Mouse (Mus musculus): ENCODE data around the gene Dhcr24.

Gene Dhcr24

DNA sequence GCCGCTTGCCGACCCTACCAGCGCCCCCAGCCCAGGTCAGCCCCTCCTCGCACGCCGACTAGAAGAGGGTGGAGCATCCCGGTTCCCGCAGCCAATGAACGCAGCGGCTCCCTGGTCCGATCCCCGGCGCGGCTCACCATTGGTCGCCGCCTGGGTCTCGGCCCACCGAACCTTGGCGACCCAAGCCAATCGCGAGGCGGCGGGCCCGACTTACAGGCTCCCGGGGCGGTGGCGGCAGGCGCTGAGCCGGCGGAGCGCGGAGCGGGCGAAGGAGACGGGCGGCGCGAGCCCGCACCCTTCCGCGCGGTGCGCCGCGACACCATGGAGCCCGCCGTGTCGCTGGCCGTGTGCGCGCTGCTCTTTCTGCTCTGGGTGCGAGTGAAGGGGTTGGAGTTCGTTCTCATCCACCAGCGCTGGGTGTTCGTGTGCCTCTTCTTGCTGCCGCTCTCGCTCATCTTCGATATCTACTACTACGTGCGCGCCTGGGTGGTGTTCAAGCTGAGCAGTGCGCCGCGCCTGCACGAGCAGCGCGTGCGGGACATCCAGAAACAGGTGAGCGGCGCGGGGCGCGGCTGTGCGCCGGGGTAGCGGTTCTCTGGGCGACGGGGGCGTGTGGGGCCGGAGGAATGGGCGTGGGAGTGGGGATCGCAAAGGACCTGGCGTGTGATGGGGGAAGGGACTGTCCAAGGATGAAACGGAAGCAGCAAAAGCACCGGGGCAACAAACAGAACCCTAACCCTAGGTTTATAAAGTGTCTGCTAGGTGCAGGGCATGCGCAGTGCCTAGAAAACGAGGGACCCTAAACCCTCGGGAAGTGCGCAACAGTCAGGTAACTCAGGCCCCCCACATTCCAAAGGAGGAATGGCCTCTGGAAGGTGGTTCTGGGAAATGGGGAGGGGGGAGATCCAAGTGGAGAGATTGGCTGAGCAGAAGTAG, at the start of gene Dhcr24:
Gene Dhcr24, plus strand, starts transcription at position 193 of the 936 bp plus-strand sequence.
- peak; percentile 79 to 88 for DNase-seq (ENCODE audit: low spot score in 2 of 2)

GRCm38 (mm10) chr4:106514606-106515005, 46.2 kb upstream of the Dhcr24 start:
- no peak for DNase-seq (ENCODE audit: low spot score in 2 of 2)

GRCm38 (mm10) chr4:106522547-106522946, 38.3 kb upstream of the Dhcr24 start:
- no peak for DNase-seq (ENCODE audit: low spot score in 2 of 2)

DNA sequence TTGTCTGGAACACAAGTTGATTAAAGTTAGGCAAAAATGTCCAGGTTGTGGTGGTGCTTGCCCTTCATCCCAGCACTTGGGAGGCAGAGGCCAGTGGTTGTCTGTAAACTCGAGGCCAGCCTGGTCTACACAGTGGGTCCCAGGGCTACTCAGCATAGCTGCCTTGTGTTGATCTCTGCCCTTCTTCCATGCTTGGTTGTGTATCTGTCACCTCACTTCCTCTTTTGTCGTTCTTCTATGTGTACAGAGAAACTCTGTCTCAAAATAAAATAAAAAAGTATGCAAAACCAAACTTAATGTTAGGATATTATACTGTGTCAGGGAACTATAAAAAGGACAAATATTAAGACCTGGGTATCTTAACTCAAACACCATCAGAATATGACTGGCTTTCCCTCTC, 36.7 kb upstream of the Dhcr24 start:
- DNase-seq (ENCODE audit: low spot score in 2 of 2), result no peak

DNA sequence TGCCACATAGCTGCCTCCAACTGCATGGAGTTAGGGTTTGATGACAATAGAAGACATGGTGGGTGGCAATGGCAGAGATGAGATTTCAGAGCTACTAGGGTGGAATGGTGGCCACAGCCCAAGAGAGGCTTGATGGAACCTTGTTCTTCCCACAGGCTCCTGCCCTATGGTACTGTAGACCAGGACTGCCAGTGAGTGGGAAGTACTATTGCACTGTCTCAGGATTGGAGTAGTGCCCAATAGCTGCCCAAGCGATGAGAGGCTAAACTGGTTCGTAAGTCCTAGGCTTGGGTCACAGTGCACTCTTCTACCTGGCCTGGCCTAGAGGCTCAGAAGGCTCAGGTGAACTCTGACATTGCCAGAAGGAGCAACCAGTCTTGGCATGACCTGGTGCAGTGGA, 35.8 kb upstream of the Dhcr24 start:
- DNase-seq (ENCODE audit: low spot score in 2 of 2), result no peak

- DNase-seq (ENCODE audit: low spot score in 2 of 2), result no peak
Observed at GRCm38 (mm10) chr4:106527856-106528547, 32.8 kb upstream of the Dhcr24 start.

GRCm38 (mm10) chr4:106529375-106530112, 31.3 kb upstream of the Dhcr24 start:
- peak; percentile 77 to 91 for DNase-seq (ENCODE audit: low spot score in 2 of 2)

DNA sequence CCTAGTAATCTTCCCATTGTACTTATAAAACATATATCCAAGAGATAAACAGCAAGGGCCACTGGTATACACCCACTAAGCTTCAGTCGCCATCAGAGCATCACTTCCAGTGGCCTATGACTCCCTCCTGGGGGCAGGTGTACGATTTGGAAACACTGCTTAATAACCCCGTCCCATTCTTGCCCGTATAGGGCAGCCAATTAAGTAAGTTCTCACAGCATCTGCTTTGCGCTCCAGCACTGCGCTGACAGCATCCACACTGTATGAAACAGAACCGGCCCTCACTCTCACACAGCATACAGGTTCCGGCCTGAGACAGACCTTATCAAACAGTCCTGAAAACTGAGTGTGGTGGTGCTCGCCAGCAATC, 30.7 kb upstream of the Dhcr24 start:
- DNase-seq (ENCODE audit: low spot score in 2 of 2), result no peak

- DNase-seq (ENCODE audit: low spot score in 2 of 2), result no peak
Observed at GRCm38 (mm10) chr4:106533421-106534080, 27.3 kb upstream of the Dhcr24 start.

DNA sequence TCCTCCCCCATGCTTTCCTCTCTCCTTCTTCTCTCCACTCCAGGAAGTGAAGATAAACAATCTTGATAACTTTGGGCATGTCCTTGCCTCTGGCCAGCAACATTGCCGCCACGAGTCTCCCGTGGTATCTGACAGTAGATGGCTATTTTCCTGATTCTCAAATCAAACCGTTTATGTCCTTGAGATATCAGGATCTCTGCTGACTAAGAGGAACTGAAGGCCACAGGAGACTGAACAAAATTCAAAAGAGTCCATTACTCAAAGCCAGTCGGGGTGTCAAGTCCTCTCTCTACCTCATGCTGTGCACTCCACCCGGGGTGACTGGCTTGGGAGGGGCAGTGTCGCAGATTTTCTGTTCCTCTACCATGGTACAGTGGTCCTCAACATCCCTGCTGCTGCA, 26.6 kb upstream of the Dhcr24 start:
- no peak for DNase-seq (ENCODE audit: low spot score in 2 of 2)

- DNase-seq (ENCODE audit: low spot score in 2 of 2), result no peak
Observed at GRCm38 (mm10) chr4:106539756-106540155, 21.1 kb upstream of the Dhcr24 start.

GRCm38 (mm10) chr4:106541491-106541890, 19.3 kb upstream of the Dhcr24 start:
- DNase-seq (ENCODE audit: low spot score in 2 of 2), result no peak

- no peak for DNase-seq (ENCODE audit: low spot score in 2 of 2)
Observed at GRCm38 (mm10) chr4:106542211-106542610, 18.6 kb upstream of the Dhcr24 start.

- no peak for DNase-seq (ENCODE audit: low spot score in 2 of 2)
Observed at GRCm38 (mm10) chr4:106545817-106546373, 14.9 kb upstream of the Dhcr24 start.

DNA sequence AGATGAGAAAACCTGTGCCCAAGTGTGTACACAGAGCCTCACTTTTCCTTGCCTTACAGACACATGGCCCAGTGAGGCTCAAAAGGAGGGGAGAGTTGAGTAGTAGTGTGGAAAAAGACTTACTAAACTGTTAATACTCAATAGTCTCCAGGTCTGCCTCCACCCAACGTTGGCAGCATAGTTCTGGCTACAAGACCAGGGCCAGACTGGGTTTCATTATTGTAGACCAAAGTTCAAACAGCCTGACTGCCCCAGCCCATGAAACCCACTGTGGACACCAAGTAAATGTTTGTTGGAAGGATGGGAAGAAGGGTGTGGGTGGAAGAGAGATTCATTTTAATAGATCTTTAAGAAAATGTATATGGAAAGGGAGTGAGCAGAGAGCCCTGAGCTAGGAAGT, 13.9 kb upstream of the Dhcr24 start:
- no peak for DNase-seq (ENCODE audit: low spot score in 2 of 2)

- no peak for DNase-seq (ENCODE audit: low spot score in 2 of 2)
Observed at GRCm38 (mm10) chr4:106548113-106548512, 12.7 kb upstream of the Dhcr24 start.

GRCm38 (mm10) chr4:106550516-106551166, 10.2 kb upstream of the Dhcr24 start:
- no peak for DNase-seq (ENCODE audit: low spot score in 2 of 2)

DNA sequence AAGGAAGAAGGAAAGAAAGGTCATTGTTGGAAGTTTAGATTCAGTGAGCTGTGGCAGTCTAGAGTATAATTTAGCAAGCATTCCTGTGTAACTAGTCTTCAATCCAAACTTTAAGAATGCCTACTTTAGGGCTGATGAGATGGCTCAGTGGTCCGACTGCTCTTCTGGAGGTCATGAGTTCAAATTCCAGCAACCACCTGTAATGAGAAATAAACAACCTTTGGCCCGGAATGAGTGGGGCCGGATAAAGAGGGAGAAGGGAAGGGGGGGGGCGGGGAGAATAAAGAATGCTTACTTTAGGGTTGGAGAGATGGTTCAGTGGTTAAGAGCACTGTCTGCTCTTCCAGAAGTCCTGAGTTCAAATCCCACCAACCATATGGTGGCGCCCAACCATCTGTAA, 3.6 kb upstream of the Dhcr24 start:
- no peak for DNase-seq (ENCODE audit: low spot score in 2 of 2)

- DNase-seq (ENCODE audit: low spot score in 2 of 2), result no peak
Observed at GRCm38 (mm10) chr4:106557978-106558377, 2.9 kb upstream of the Dhcr24 start.

DNA sequence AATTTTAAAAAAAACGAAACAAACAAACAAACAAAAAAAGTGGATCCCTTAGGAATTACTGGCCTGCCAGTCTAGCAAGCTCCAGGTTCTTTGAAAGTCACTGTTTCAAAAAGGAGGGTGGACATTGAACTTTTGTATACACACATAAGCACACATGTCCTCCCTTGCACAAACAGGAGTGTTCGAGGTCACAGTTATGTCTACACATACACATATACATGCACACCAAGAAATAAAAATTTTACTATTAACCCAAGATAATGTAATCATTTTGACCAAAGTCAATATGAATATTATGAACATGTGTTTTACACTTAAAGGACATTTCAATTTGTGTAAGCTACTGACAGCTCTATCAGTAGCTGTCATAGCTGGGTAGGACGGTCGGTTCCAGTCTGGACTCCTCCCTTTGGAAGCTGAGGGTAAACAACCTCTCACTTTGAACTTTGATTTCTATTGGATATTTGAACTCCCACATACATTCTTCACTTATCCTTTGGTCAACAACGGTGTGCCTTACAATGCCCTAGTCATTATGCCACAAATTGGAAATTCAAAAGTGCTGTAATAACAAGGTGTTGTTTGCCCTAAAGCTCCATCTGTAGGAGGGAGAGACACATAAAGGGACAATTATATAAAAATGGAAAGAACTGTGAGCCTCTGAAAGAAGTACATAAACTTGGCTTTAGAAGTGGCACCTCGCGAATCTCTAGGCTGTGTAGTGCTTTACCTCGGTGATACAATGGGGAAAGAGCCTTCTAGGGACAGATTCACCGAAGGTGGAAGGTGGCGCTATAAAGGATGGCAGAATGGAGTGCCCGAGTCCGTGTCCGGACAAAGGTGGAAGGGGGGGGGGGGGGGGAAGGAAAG, 1.3 kb upstream of the Dhcr24 start:
- no peak for DNase-seq (ENCODE audit: low spot score in 2 of 2)

Data from spleen, postnatal 4 days (tissue).